Mouse (Mus musculus): ENCODE measurements at regions not wholly inside any gene's neighbourhood (a gene's known extent, or its start where the extent isn't known, plus 50 kb on each side); places are given as distances from the start of the nearest gene placed in this dataset.

DNA sequence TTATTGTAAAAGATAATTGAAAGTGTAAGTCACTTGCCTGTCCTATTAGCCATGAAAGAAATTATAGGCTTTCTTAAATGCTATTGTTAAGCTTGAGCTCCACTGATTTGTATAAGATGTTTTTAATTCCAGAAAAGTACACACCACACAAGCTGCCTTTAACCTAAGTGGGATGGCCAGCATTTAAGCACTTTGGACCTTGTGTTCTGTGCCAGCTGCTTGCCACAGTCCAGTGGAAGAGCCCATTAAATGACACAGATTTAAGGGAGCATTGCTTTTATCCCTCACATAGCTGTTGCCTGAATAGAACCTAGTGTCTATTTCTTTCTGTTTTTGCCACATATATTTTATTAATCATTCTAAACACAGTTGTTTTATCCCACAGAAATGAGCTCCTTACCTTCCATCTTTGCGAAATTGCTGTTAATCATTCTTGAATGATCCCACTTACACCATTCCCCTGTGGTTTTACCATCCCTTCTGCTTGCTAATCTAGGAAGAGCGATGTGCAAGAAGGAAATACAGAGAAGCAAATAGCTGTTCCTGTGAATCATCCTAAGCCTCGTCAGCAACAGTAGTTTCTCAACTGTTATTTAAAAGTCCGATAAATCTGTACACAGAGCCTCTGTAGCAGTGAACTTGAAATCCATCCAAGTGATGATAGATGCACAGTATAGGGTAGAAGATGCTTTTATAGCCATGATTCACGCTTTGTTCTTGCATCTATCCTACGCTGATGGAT, 57.9 kb upstream of the Samsn1 start:
- DNase-seq (ENCODE audit: low spot score in 2 of 2): no peak

- DNase-seq (ENCODE audit: low spot score in 2 of 2): no peak
Measured at GRCm38 (mm10) chr16:76078219-76078618, 56.1 kb upstream of the Samsn1 start.

DNA sequence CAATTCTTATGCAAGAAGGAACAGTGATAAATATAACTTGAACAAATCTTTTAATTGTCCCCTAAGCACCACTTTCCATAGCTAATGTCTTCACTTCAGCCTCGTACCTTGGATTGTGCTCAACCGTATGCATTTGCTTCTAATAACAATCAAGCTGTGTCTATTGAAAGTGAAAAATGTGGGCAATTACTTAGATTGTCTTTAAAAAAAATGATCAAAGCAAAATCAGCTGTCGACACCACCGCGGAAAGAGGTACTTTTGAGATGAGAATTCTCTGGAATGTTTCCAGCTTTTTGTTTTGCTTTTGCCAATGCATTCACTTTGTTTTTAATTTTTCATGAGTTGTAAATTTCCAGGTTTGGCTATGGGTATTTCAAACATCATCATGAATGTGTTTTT, 54.1 kb upstream of the Samsn1 start:
- no peak for DNase-seq (ENCODE audit: low spot score in 2 of 2)

All from layer of hippocampus, adult 8-10 months (tissue).